Mouse (Mus musculus) heart, postnatal 36 days (tissue): ENCODE measurements at regions not wholly inside any gene's neighbourhood (a gene's known extent, or its start where the extent isn't known, plus 50 kb on each side); places are given as distances from the start of the nearest gene placed in this dataset.
"Not testable (repeated sequence)": the region's sequence is repeated elsewhere in the genome, so short reads cannot be mapped to it uniquely, and the experiment has no call there.

ENCODE experiments used
- DNase-seq, 2 experiments: peaks; one replicate each; pipeline ENCODE4 v3.0.0; 2021 to 2022
- intact Hi-C: fragments of 180-260 bp; cut with DNase I; formaldehyde crosslinking; loops from one replicate; pipeline ENCODE4 v1.15.1; 2025
- microRNA-seq, 2 experiments: library from miRNA; unstranded; fragments of <30 nt; microRNA quantifications; one replicate each; pipeline ENCODE4 v1.2.0; 2021; ENCODE audit warnings: borderline number of aligned reads in 2 of 2

- DNase-seq, intact Hi-C loops: not testable (repeated sequence)
These were observed 563.5 kb downstream of the Gm10330 start for GRCm38 (mm10) chr12:23216521-23216920.

- DNase-seq: peak; percentile 15 to 17
These were observed 590.5 kb downstream of the Gm10330 start for GRCm38 (mm10) chr12:23189546-23189945.

GRCm38 (mm10) chr12:23189110-23189509 lies 591.0 kb downstream of the Gm10330 start:
- DNase-seq: peak in 1 of 2 experiments; percentile 1

More at GRCm38 (mm10) chr12:23189546-23189945, 590.5 kb downstream of the Gm10330 start:
- intact Hi-C loops: not testable (repeated sequence)

More at GRCm38 (mm10) chr12:23189110-23189509, 591.0 kb downstream of the Gm10330 start:
- intact Hi-C loops: not testable (repeated sequence)

Small RNAs in the stretch of these regions (microRNA-seq; reads per million reads assigned to microRNA genes)
- 0 reads per million in 2 experiments for gene Gm26140
